Mouse (Mus musculus) kidney, adult 2 months (tissue): ENCODE results near the gene 2410131K14Rik. TPM values are rescaled to one million over a fixed set of nuclear protein-coding genes. Genes with fewer than 3 reads are reported as not detected.

Experiments used
- DNase-seq: peaks from one replicate; pipeline ENCODE4 v3.0.0; 2021
- H3K27ac ChIP-seq: fragments of 200-500 bp; 2 replicates; pipeline ENCODE4 v1.5.1; 2012; ENCODE audit warnings: low read depth, low read length, control low read depth, inconsistent platforms; ENCODE audit not compliant: insufficient read depth
- H3K27me3 ChIP-seq: fragments of 200-500 bp; replicated peaks from 2 replicates; pipeline ENCODE4 v1.6.1; 2012; ENCODE audit warnings: mild to moderate bottlenecking, moderate library complexity, low read length, inconsistent platforms; ENCODE audit not compliant: control insufficient read depth, insufficient read depth
- H3K36me3 ChIP-seq: fragments of 200-500 bp; 2 replicates; pipeline ENCODE4 v1.6.1; 2012; ENCODE audit warnings: mild to moderate bottlenecking, moderate library complexity, low read length, inconsistent platforms; ENCODE audit not compliant: control insufficient read depth, insufficient read depth
- H3K4me1 ChIP-seq: fragments of 200-500 bp; 2 replicates; pipeline ENCODE4 v1.6.1; 2011; ENCODE audit warnings: low read length; ENCODE audit not compliant: control insufficient read depth, insufficient read depth
- H3K4me3 ChIP-seq: fragments of 200-500 bp; 2 replicates; pipeline ENCODE4 v1.5.1; 2011; ENCODE audit warnings: mild to moderate bottlenecking, low read depth, low read length, control low read depth; ENCODE audit not compliant: insufficient read depth
- CTCF ChIP-seq: fragments of 200-500 bp; conservative IDR thresholded peaks from 2 replicates; pipeline ENCODE4 v1.5.1; 2011; ENCODE audit warnings: low read depth, mild to moderate bottlenecking, control low read depth, low read length, moderate library complexity, mixed read lengths; ENCODE audit not compliant: insufficient read depth, insufficient read length
- POLR2A ChIP-seq: fragments of 200-500 bp; IDR thresholded peaks from one replicate; pipeline ENCODE4 v1.6.1; 2011; ENCODE audit warnings: low read depth, low read length, control low read depth
- WGBS: fragments of 180-500 bp; shearing (Covaris S2); methylation state at CpG from one replicate; pipeline ENCODE4 v1.1.7; 2018; 5-methylcytosine and 5-hydroxymethylcytosine counted together
- polyA plus RNA-seq: library from polyadenylated mRNA; depleted of rRNA; stranded (reverse); fragments of >200 nt; gene quantifications from 2 replicates; pipeline ENCODE4 v1.2.3, GENCODE M21; 2012

2410131K14Rik gene
- polyA plus RNA-seq, 1 experiment: 10.0 TPM

GRCm38 (mm10) chr5:118273446-118273845 is 28.4 kb downstream of the 2410131K14Rik start:
- no peak overlapping the region for H3K4me3 ChIP-seq
- 67% methylated on average over 7 of the region's 7 CpGs for WGBS
- no peaks in the 10 kb centered on the region for H3K27me3 ChIP-seq
- no peaks in the 10 kb centered on the region for H3K36me3 ChIP-seq
- no peak overlapping the region for H3K27ac ChIP-seq
- no peaks in the 10 kb centered on the region for H3K4me1 ChIP-seq
- no peak for TF ChIP-seq CTCF
- no peak for TF ChIP-seq POLR2A
- DNase-seq: peak; percentile 17

DNA sequence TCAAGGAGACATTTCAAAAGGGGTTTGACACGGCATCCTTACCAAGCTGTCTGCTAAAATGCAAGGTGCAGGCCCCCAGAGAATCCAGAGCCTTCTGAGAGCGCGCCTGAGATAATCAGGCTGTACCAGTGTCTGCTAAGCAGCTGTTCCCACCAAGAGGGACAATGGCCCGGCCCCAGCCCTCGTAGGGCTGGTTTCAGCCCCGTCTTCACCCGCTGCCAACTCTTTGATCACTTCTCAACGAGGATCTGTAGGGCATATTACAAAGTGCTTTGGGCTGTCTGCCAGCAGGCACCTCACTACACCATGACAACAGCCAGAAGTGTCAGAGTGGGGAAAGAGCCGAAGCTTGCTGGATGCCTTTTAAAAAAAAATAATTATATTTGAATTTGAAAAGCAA is 29.5 kb downstream of the 2410131K14Rik start:
- H3K36me3 ChIP-seq: no peaks in the 10 kb centered on the region
- H3K4me1 ChIP-seq: no peaks in the 10 kb centered on the region
- WGBS: 37% methylated on average over 9 of the region's 9 CpGs
- no peak overlapping the region for H3K27ac ChIP-seq
- H3K27me3 ChIP-seq: no peaks in the 10 kb centered on the region
- H3K4me3 ChIP-seq: no peak overlapping the region
- no peak for TF ChIP-seq POLR2A
- no peak for TF ChIP-seq CTCF
- no peak for DNase-seq

DNA sequence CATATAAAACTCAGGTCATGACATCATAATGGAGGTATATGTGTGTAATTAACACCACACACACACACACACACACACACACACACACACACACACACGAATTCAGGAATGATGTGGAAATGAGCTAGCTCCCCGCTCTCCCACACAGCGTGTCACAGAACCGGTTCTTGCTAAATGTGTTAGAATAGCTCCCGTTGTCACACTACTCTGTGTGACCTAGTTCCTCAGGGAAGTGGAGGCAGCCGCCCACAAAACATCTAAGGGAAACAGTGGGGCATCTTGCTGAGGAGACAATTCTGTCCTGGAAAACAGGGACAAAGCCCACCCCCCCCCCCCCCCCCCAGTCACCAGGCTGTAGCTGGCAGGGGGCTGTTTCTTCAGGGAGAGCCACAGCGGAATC is 31.3 kb downstream of the 2410131K14Rik start:
- Histone ChIP-seq H3K27ac (no peak overlapping the region), H3K4me3 (no peak overlapping the region), H3K27me3 (no peaks in the 10 kb centered on the region), H3K36me3 (no peaks in the 10 kb centered on the region), H3K4me1 (no peaks in the 10 kb centered on the region)
- no peak for TF ChIP-seq POLR2A
- no peak for TF ChIP-seq CTCF
- WGBS: 42% methylated on average over 7 of the region's 7 CpGs
- DNase-seq: no peak

DNA sequence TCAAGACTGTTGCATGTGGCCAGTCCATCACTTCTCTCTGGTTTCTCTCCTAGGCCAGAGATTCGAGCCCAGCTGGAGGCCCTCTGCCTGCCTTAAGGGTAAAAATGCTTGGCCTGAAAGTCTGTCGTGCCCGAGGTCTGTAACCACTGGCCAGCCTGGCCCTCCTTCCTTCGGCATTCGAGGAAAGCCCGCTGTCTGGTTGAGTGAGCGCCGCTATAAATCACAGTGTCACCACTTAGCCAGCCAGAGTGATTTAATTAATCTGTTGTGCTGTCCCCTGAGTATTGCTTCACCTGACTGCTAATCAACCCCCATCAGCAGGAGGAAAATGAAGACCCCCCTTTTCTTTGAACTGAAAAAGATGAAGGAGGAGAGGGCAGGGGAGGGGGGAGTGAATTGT is 31.7 kb downstream of the 2410131K14Rik start:
- TF ChIP-seq POLR2A (no peak), CTCF (no peak)
- no peaks in the 10 kb centered on the region for H3K4me1 ChIP-seq
- DNase-seq: no peak
- H3K27ac ChIP-seq: no peak overlapping the region
- H3K27me3 ChIP-seq: no peaks in the 10 kb centered on the region
- no peak overlapping the region for H3K4me3 ChIP-seq
- no peaks in the 10 kb centered on the region for H3K36me3 ChIP-seq
- 28% methylated on average over 8 of the region's 8 CpGs for WGBS

DNA sequence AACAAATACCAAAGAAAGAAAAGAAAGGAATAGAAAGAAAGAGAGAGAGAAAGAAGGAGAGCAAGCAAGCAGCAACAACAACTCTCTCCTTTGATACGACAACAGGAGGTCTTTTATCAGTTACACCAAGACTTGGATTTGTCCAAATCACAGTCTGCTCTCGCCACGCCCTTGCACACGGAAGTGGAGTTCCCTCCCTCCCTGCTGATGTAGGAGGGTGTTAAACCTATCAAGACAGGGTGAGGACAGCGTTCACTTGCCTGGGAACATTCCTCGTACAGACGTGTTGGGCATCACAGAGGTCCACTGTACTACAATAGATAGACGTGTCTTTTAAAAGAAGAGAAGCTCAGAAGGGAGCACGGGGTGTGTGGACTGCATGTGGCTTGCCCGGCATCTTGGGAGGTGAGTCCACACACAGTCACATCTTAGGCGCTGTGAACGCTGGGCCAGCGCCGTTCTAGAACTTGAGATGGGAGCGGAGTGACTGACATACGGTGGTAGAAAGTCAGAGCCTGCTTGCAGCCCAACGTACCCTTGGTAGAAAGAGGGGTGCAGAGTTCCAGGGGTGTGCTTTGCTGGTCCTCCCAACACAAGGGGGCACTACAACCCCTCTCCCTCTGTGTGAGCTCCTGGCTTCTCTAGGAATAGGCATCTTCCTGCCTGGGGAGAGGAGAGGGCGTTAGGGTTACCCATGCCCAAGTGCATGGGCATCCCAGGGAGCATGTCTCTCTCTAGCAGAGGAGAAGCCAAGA is 32.9 kb downstream of the 2410131K14Rik start:
- H3K27me3 ChIP-seq: no peaks in the 10 kb centered on the region
- no peak overlapping the region for H3K27ac ChIP-seq
- H3K4me1 ChIP-seq: no peaks in the 10 kb centered on the region
- WGBS: 85% methylated on average over 18 of the region's 18 CpGs
- no peaks in the 10 kb centered on the region for H3K36me3 ChIP-seq
- no peak for DNase-seq
- H3K4me3 ChIP-seq: no peak overlapping the region
- TF ChIP-seq POLR2A: no peak
- TF ChIP-seq CTCF: 0 out of 2 replicates have a peak, but pooled peaks have one; percentile 4

DNA sequence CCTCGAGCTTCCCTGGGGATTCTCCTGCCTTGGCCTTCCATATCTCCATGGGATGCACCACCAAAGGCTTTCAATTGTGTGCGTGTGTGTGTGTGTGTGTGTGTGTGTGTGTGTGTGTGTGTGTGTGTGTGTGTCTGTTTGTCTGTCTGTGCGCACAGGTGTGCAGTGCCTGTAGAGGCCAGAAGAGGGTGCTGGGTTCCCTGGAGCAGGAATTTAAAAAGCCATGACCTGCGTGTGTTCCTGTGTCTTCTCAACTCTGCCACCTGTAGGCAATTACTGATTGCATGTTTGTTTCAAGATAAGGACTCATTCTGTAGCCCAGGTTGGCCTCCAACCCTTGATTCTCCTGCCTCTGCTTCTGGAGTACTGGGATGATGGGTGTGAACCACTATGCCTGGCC is 46.4 kb downstream of the 2410131K14Rik start:
- WGBS: 88% methylated on average over 4 of the region's 4 CpGs
- no peak for DNase-seq
- Histone ChIP-seq H3K4me1 (no peaks in the 10 kb centered on the region), H3K36me3 (no peaks in the 10 kb centered on the region), H3K4me3 (no peak overlapping the region), H3K27ac (no peak overlapping the region), H3K27me3 (no peaks in the 10 kb centered on the region)
- TF ChIP-seq CTCF: 0 out of 2 replicates have a peak, but pooled peaks have one; percentile 5
- no peak for TF ChIP-seq POLR2A

- WGBS: 65% methylated on average over 4 of the region's 4 CpGs
- Histone ChIP-seq H3K36me3 (no peaks in the 10 kb centered on the region), H3K27me3 (no peaks in the 10 kb centered on the region), H3K27ac (no peak overlapping the region), H3K4me3 (no peak overlapping the region), H3K4me1 (no peaks in the 10 kb centered on the region)
- DNase-seq: no peak
- TF ChIP-seq CTCF (no peak), POLR2A (no peak)
Measured at GRCm38 (mm10) chr5:118292476-118292875, 47.4 kb downstream of the 2410131K14Rik start.
